Comparison of ENCODE assay signal across 10 mouse cellular contexts in the genomic region with DNA sequence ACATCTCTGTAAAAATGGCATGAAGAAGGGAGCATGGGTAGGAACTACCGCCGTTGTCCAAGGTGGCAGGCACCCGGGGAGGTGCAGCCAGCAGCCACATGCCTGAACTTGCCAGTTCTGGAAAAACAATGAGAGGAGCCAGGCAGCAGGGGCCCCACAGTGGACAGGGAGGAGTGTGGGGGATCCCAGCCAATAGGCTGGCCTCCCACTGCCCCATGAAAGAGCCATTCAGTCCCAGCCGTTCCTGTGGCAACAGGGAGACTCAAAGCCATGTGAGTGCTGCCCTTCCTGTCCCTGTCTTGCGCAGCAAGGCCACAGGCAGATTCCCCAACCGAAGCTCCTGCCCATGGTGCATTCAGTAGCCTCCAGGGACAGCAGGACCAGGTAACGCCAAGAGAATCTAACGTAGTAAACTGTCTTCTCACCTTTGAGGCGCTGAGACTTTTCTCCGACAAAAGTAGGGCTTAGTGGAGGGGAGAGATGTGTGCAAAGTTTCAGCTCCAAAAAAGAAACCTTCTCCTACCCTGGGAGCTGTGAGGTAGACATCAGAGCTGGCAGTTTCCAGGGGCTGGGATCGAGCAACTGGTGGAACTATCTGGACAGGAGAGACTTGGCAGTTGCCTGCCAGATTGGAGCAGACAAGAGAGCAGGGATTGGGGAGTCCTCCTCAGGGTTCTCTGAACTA. TPM values are rescaled to one million over a fixed set of nuclear protein-coding genes. Genes with fewer than 3 reads are reported as not detected.
DNase-seq lines count a peak whose midpoint lies in the region; ATAC-seq and TF ChIP-seq lines count a peak whose summit lies in the region.
"Had no signal": no experiment of that assay in that cellular context is flagged by ENCODE, and none has a peak within 500 bp of the region (broad histone marks: within the 10 kb centered on the region; RNA-seq: fewer than 3 reads in every experiment).

No protein-coding gene starts in this region.

- TF ChIP-seq POLR2A in heart, adult 2 months (IDR thresholded peaks at IDR 0.05; ENCODE audit: insufficient read depth, low read depth, low read length) = no peak

- intact Hi-C loops in left cerebral cortex, postnatal 4 days (cut with DNase I) = no loop called here
- intact Hi-C loops in left cerebral cortex, postnatal 10 days (cut with DNase I) = no loop called here
- intact Hi-C loops in heart, adult 2 months (cut with DNase I) = loop anchor here (5.0 kb wide), 1 partner anchor 35 kb away; the partner anchor contains the start of gene C1qtnf5

- H3K9me3 ChIP-seq in limb, embryonic 10.5 days (replicated peaks) = no peaks in the 10 kb centered on the region
- no peaks in the 10 kb centered on the region for H3K9me3 ChIP-seq in stomach, embryonic 16.5 days (replicated peaks; ENCODE audit: control insufficient read depth, low read length)

- TF ChIP-seq CTCF in heart, adult 2 months (IDR thresholded peaks at IDR 0.05) = no peak

- peaks cover 4% of the 10 kb centered on the region; the same call in 1 of the 2 replicates for H3K4me1 ChIP-seq in heart, adult 2 months (ENCODE audit: control insufficient read depth, insufficient read depth, low read length)
- peaks cover 45% of the 10 kb centered on the region for H3K4me1 ChIP-seq in limb, embryonic 10.5 days
- peaks cover 27% of the 10 kb centered on the region for H3K4me1 ChIP-seq in stomach, embryonic 16.5 days (ENCODE audit: control insufficient read depth, insufficient read depth, low read length)

- peak overlapping the region; percentile 80 for H3K27ac ChIP-seq in heart, adult 2 months
- peak overlapping the region; percentile 42; the same call in 1 of the 2 replicates for H3K27ac ChIP-seq in limb, embryonic 10.5 days
- H3K27ac ChIP-seq in stomach, embryonic 16.5 days (ENCODE audit: low read length) = no peak overlapping the region
- H3K27ac ChIP-seq: macrophage had no signal

- H3K4me2 ChIP-seq in stomach, embryonic 16.5 days (ENCODE audit: low read depth, low read length) = no peak overlapping the region

- 28% methylated on average over 11 of the region's 11 CpGs for WGBS in heart, adult 2 months
- 46% methylated on average over 11 of the region's 11 CpGs for WGBS in limb, embryonic 10.5 days
- WGBS in stomach, embryonic 16.5 days = 43% methylated on average over 11 of the region's 11 CpGs

- no peaks in the 10 kb centered on the region for H3K79me2 ChIP-seq in heart, adult 2 months (replicated peaks; ENCODE audit: control insufficient read depth, insufficient read depth, low read length)

- H3K36me3 ChIP-seq in heart, adult 2 months (ENCODE audit: control insufficient read depth, insufficient read depth, low read length) = peaks cover under 1% of the 10 kb centered on the region; the same call in 1 of the 2 replicates
- no peaks in the 10 kb centered on the region for H3K36me3 ChIP-seq in limb, embryonic 10.5 days
- no peaks in the 10 kb centered on the region for H3K36me3 ChIP-seq in stomach, embryonic 16.5 days (ENCODE audit: control insufficient read depth, insufficient read depth, low read length)

- no peak for ATAC-seq in stomach, embryonic 16.5 days (ENCODE audit: insufficient read depth, low FRiP score)

- no peaks in the 10 kb centered on the region for H3K27me3 ChIP-seq in heart, adult 2 months (ENCODE audit: control insufficient read depth, insufficient read depth, low read length)
- H3K27me3 ChIP-seq in limb, embryonic 10.5 days (ENCODE audit: low read depth, poor library complexity, severe bottlenecking) = peaks cover 36% of the 10 kb centered on the region
- H3K27me3 ChIP-seq in stomach, embryonic 16.5 days (ENCODE audit: control insufficient read depth, insufficient read depth, low read length) = no peaks in the 10 kb centered on the region

- peak overlapping the region; percentile 2; the same call in 1 of the 2 replicates for H3K4me3 ChIP-seq in heart, adult 2 months
- H3K4me3 ChIP-seq in limb, embryonic 10.5 days = no peak overlapping the region
- H3K4me3 ChIP-seq in stomach, embryonic 16.5 days (replicated peaks; ENCODE audit: low read length) = no peak overlapping the region

- DNase-seq in left cerebral cortex, postnatal 4 days = peak; percentile 61
- no peak for DNase-seq in left cerebral cortex, postnatal 10 days (ENCODE audit: extremely low spot score in 1 of 2, low spot score in 2 of 2)
- DNase-seq in cerebellum, postnatal 25 days = peak; percentile 31 to 42
- peak; percentile 50 to 61 for DNase-seq in heart, adult 2 months
- DNase-seq in limb, embryonic 10.5 days (ENCODE audit: low spot score) = no peak
- no peak for DNase-seq in thymus, postnatal 36 days
- no peak for DNase-seq in adipocyte (ENCODE audit: low spot score)

- no peak for TF ChIP-seq EP300 in heart, adult 2 months (IDR thresholded peaks at IDR 0.05; ENCODE audit: insufficient read depth, low read depth, low read length)

- H3K9ac ChIP-seq in heart, adult 2 months (ENCODE audit: low read depth, low read length) = peak overlapping the region; percentile 20
- H3K9ac ChIP-seq in stomach, embryonic 16.5 days (ENCODE audit: low read length) = peak overlapping the region; percentile 4

RNA-seq across cellular contexts. Expression of gene Usp2, which starts 5.2 kb away (rescaled TPM):
- 10 to 100 TPM; 30.2 to 31.9 TPM for total RNA-seq in left cerebral cortex, postnatal 4 days (2021)
- 10 to 100 TPM; 58.2 to 64.0 TPM for total RNA-seq in left cerebral cortex, postnatal 10 days (2021)
- 100 to 1,000 TPM in 1 of 2 experiments, 10 to 100 TPM in 1; 75.8 to 206 TPM for total RNA-seq in heart, adult 2 months (2021)
- polyA plus RNA-seq in heart, adult 2 months (2012; rRNA removed) = 62.8 and 73.8 TPM in 2 replicates
- 8.9 and 10.7 TPM in 2 replicates for polyA plus RNA-seq in limb, embryonic 10.5 days (2016; fragmentation: Nextera tagmentation; extraction: Ambion mirVana)
- polyA plus RNA-seq in stomach, embryonic 16.5 days (2015; fragmentation: Nextera tagmentation; extraction: Ambion mirVana) = 16.1 and 21.5 TPM in 2 replicates

RNA-seq across cellular contexts. Expression of gene Thy1, which starts 28.9 kb away (rescaled TPM):
- total RNA-seq in left cerebral cortex, postnatal 4 days (2021) = 100 to 1,000 TPM; 130 to 177 TPM
- 100 to 1,000 TPM; 704 to 725 TPM for total RNA-seq in left cerebral cortex, postnatal 10 days (2021)
- total RNA-seq in heart, adult 2 months (2021) = 10 to 100 TPM in 1 of 2 experiments, 1 to 10 TPM in 1; 6.6 to 15.5 TPM
- polyA plus RNA-seq in heart, adult 2 months (2012; rRNA removed) = 32.3 and 42.7 TPM in 2 replicates
- polyA plus RNA-seq in limb, embryonic 10.5 days (2016; fragmentation: Nextera tagmentation; extraction: Ambion mirVana) = 0.21 TPM in 1 of 2 replicates, not detected in the other
- polyA plus RNA-seq in stomach, embryonic 16.5 days (2015; fragmentation: Nextera tagmentation; extraction: Ambion mirVana) = 1.7 and 2.0 TPM in 2 replicates

RNA-seq across cellular contexts. Expression of gene Mfrp, which starts 29.5 kb away (rescaled TPM):
- not detected for total RNA-seq in left cerebral cortex, postnatal 4 days (2021)
- under 1 TPM in 1 of 2 experiments, not detected in 1; 0.17 TPM for total RNA-seq in left cerebral cortex, postnatal 10 days (2021)
- under 1 TPM in 1 of 2 experiments, not detected in 1; 0.05 TPM for total RNA-seq in heart, adult 2 months (2021)
- polyA plus RNA-seq in heart, adult 2 months (2012; rRNA removed) = 0.04 and 0.12 TPM in 2 replicates
- polyA plus RNA-seq in limb, embryonic 10.5 days (2016; fragmentation: Nextera tagmentation; extraction: Ambion mirVana) = 0.13 and 0.14 TPM in 2 replicates
- 0.08 and 0.20 TPM in 2 replicates for polyA plus RNA-seq in stomach, embryonic 16.5 days (2015; fragmentation: Nextera tagmentation; extraction: Ambion mirVana)
- total RNA-seq: heart, postnatal 36 days had no signal
- polyA plus RNA-seq: macrophage had no signal

RNA-seq across cellular contexts. Expression of gene C1qtnf5, which starts 35.0 kb away (rescaled TPM):
- total RNA-seq in left cerebral cortex, postnatal 4 days (2021) = 10 to 100 TPM in 1 of 2 experiments, 1 to 10 TPM in 1; 5.3 to 10.6 TPM
- total RNA-seq in left cerebral cortex, postnatal 10 days (2021) = 10 to 100 TPM; 11.2 to 12.1 TPM
- total RNA-seq in heart, adult 2 months (2021) = 1 to 10 TPM; 4.8 to 7.6 TPM
- polyA plus RNA-seq in heart, adult 2 months (2012; rRNA removed) = 9.4 and 13.8 TPM in 2 replicates
- 0.24 TPM in 1 of 2 replicates, not detected in the other for polyA plus RNA-seq in limb, embryonic 10.5 days (2016; fragmentation: Nextera tagmentation; extraction: Ambion mirVana)
- polyA plus RNA-seq in stomach, embryonic 16.5 days (2015; fragmentation: Nextera tagmentation; extraction: Ambion mirVana) = 2.4 and 2.5 TPM in 2 replicates
- polyA plus RNA-seq: macrophage had no signal

RNA-seq across cellular contexts. Expression of gene Gm49380, which starts 41.2 kb away (rescaled TPM):
- total RNA-seq in left cerebral cortex, postnatal 4 days (2021) = under 1 TPM in 1 of 2 experiments, not detected in 1; 0.44 TPM
- not detected for total RNA-seq in left cerebral cortex, postnatal 10 days (2021)
- total RNA-seq in heart, adult 2 months (2021) = under 1 TPM; 0.21 to 0.23 TPM
- polyA plus RNA-seq in heart, adult 2 months (2012; rRNA removed) = not detected in 2 replicates
- polyA plus RNA-seq in limb, embryonic 10.5 days (2016; fragmentation: Nextera tagmentation; extraction: Ambion mirVana) = 0.10 and 0.35 TPM in 2 replicates
- polyA plus RNA-seq in stomach, embryonic 16.5 days (2015; fragmentation: Nextera tagmentation; extraction: Ambion mirVana) = 0.19 and 0.21 TPM in 2 replicates

Comparison
In these comparisons a context has a peak if more than half of its experiments do, and no peak if none do; other contexts are left out.
1. DNase-seq: peak in left cerebral cortex, postnatal 4 days (single experiment), cerebellum, postnatal 25 days (2 of 2) and heart, adult 2 months (2 of 2); none in left cerebral cortex, postnatal 10 days (0 of 2), limb, embryonic 10.5 days (single experiment), thymus, postnatal 36 days (0 of 2) and adipocyte (single experiment).
2. RNA of gene Thy1, which starts 28.9 kb away (total RNA-seq): 704 to 725 TPM in left cerebral cortex, postnatal 10 days and 130 to 177 TPM in left cerebral cortex, postnatal 4 days; 6.6 to 15.5 TPM in heart, adult 2 months; every median in the first group is over 4 times any median in the second.